Mouse (Mus musculus) intestine, embryonic 14.5 days (tissue): ENCODE measurements around the gene Nup133. TPM values are rescaled to one million over a fixed set of nuclear protein-coding genes. Genes with fewer than 3 reads are reported as not detected.
A peak's percentile ranks its signal among the peaks of the same experiment; 100 is the strongest.
"Not testable (repeated sequence)": the region's sequence is repeated elsewhere in the genome, so short reads cannot be mapped to it uniquely, and the experiment has no call there.

Source experiments
- ATAC-seq: fragments of 200-750 bp; cut with Nextera tagmentation; replicated peaks from 2 replicates; pipeline ENCODE4 v1.8.0; 2017; ENCODE audit warnings: low read depth, moderate number of reproducible peaks, moderate TSS enrichment, moderate library complexity; ENCODE audit not compliant: low FRiP score, low TSS enrichment
- DNase-seq: peaks from one replicate; pipeline ENCODE4 v3.0.0-alpha.2; 2018; ENCODE audit warnings: low spot score
- H3K27ac ChIP-seq: fragments of 300-500 bp; sonication (generic); 2 replicates; pipeline ENCODE4 v1.5.1; 2014; ENCODE audit warnings: low read depth, mild to moderate bottlenecking, control low read depth
- H3K27me3 ChIP-seq: fragments of 300-500 bp; sonication (generic); replicated peaks from 2 replicates; pipeline ENCODE4 v1.6.1; 2014; ENCODE audit warnings: low read length, control low read depth; ENCODE audit not compliant: control insufficient read depth, insufficient read depth
- H3K36me3 ChIP-seq: fragments of 300-500 bp; sonication (generic); 2 replicates; pipeline ENCODE4 v1.6.1; 2014; ENCODE audit warnings: low read length, control low read depth; ENCODE audit not compliant: control insufficient read depth, insufficient read depth
- H3K4me1 ChIP-seq: fragments of 300-500 bp; sonication (generic); replicated peaks from 2 replicates; pipeline ENCODE4 v1.6.1; 2014; ENCODE audit warnings: low read length, control low read depth, mixed read lengths; ENCODE audit not compliant: control insufficient read depth, insufficient read depth
- H3K4me2 ChIP-seq: fragments of 300-500 bp; sonication (generic); 2 replicates; pipeline ENCODE4 v1.6.1; 2014; ENCODE audit warnings: low read length
- H3K4me3 ChIP-seq: fragments of 300-500 bp; sonication (generic); 2 replicates; pipeline ENCODE4 v1.5.1; 2014; ENCODE audit warnings: low read depth, low read length, control low read depth, mixed read lengths
- H3K9ac ChIP-seq: fragments of 300-500 bp; sonication (generic); 2 replicates; pipeline ENCODE4 v1.6.1; 2014; ENCODE audit warnings: mild to moderate bottlenecking, low read length
- H3K9me3 ChIP-seq: fragments of 300-500 bp; sonication (generic); 2 replicates; pipeline ENCODE4 v1.6.1; 2016; ENCODE audit warnings: low read length, control low read depth; ENCODE audit not compliant: control insufficient read depth
- WGBS: fragments of 180-500 bp; shearing (Covaris S2); extraction: QIAGEN DNeasy Blood & Tissue Kit; methylation state at CpG from one replicate; pipeline ENCODE4 v1.1.7; 2014; 5-methylcytosine and 5-hydroxymethylcytosine counted together
- polyA plus RNA-seq: library from polyadenylated mRNA; unstranded; fragments of >200 nt; fragmentation: Nextera tagmentation; extraction: Ambion mirVana; gene quantifications from 2 replicates; pipeline ENCODE4 v1.2.1, GENCODE M21; 2014

The Nup133 gene
- polyA plus RNA-seq, 1 experiment from 2014 or later: 44.3 TPM

GRCm38 (mm10) chr8:123960556-123960955 is 11.5 kb upstream of the Nup133 start:
- not testable (repeated sequence) for H3K27ac ChIP-seq, H3K4me2 ChIP-seq, H3K9me3 ChIP-seq, ATAC-seq, DNase-seq, H3K4me1 ChIP-seq, H3K9ac ChIP-seq, H3K4me3 ChIP-seq, H3K27me3 ChIP-seq
- H3K36me3 ChIP-seq: peaks cover 60% of the 10 kb centered on the region
- 79% methylated on average over 5 of the region's 5 CpGs for WGBS

GRCm38 (mm10) chr8:123960056-123960455 is 11.0 kb upstream of the Nup133 start:
- H3K9ac ChIP-seq: no peak overlapping the region
- H3K27me3 ChIP-seq: no peaks in the 10 kb centered on the region
- H3K9me3 ChIP-seq: no peaks in the 10 kb centered on the region
- ATAC-seq (no peak), DNase-seq (no peak)
- H3K27ac ChIP-seq: no peak overlapping the region
- peaks cover 62% of the 10 kb centered on the region for H3K36me3 ChIP-seq
- WGBS: 82% methylated on average over 9 of the region's 9 CpGs
- no peak overlapping the region for H3K4me3 ChIP-seq
- H3K4me1 ChIP-seq: no peaks in the 10 kb centered on the region
- H3K4me2 ChIP-seq: no peak overlapping the region

GRCm38 (mm10) chr8:123959473-123959872 is 10.4 kb upstream of the Nup133 start:
- Histone ChIP-seq H3K27ac (no peak overlapping the region), H3K4me1 (no peaks in the 10 kb centered on the region), H3K9ac (no peak overlapping the region), H3K4me2 (no peak overlapping the region), H3K27me3 (no peaks in the 10 kb centered on the region), H3K4me3 (no peak overlapping the region), H3K36me3 (peaks cover 62% of the 10 kb centered on the region), H3K9me3 (no peaks in the 10 kb centered on the region)
- ATAC-seq (no peak), DNase-seq (no peak)
- 93% methylated on average over 6 of the region's 6 CpGs for WGBS

- Histone ChIP-seq H3K4me1 (no peaks in the 10 kb centered on the region), H3K9ac (no peak overlapping the region), H3K27ac (no peak overlapping the region), H3K9me3 (no peaks in the 10 kb centered on the region), H3K4me2 (no peak overlapping the region), H3K36me3 (peaks cover 61% of the 10 kb centered on the region), H3K27me3 (no peaks in the 10 kb centered on the region), H3K4me3 (no peak overlapping the region)
- DNase-seq: no peak
- ATAC-seq: no peak
- 74% methylated on average over 17 of the region's 17 CpGs for WGBS
Measured at GRCm38 (mm10) chr8:123958130-123958529, 9.1 kb upstream of the Nup133 start.

GRCm38 (mm10) chr8:123954246-123954645 is 5.2 kb upstream of the Nup133 start:
- H3K4me3 ChIP-seq: no peak overlapping the region
- H3K27me3 ChIP-seq: no peaks in the 10 kb centered on the region
- DNase-seq: no peak
- H3K9ac ChIP-seq: no peak overlapping the region
- no peak overlapping the region for H3K4me2 ChIP-seq
- H3K9me3 ChIP-seq: no peaks in the 10 kb centered on the region
- peaks cover 49% of the 10 kb centered on the region for H3K36me3 ChIP-seq
- ATAC-seq: no peak
- no peak overlapping the region for H3K27ac ChIP-seq
- no peaks in the 10 kb centered on the region for H3K4me1 ChIP-seq
- WGBS: 92% methylated on average over 8 of the region's 8 CpGs

- H3K4me2 ChIP-seq: no peak overlapping the region
- H3K9me3 ChIP-seq: no peaks in the 10 kb centered on the region
- ATAC-seq: no peak
- H3K27me3 ChIP-seq: no peaks in the 10 kb centered on the region
- no peak overlapping the region for H3K4me3 ChIP-seq
- peaks cover 45% of the 10 kb centered on the region for H3K36me3 ChIP-seq
- no peaks in the 10 kb centered on the region for H3K4me1 ChIP-seq
- 85% methylated on average over 8 of the region's 8 CpGs for WGBS
- DNase-seq: no peak
- H3K9ac ChIP-seq: no peak overlapping the region
- H3K27ac ChIP-seq: no peak overlapping the region
Measured at GRCm38 (mm10) chr8:123953686-123954085, 4.6 kb upstream of the Nup133 start.

- peak overlapping the region; percentile 99 for H3K4me2 ChIP-seq
- no peak for ATAC-seq
- DNase-seq: peak; percentile 81
- H3K9ac ChIP-seq: peak overlapping the region; percentile 70
- 35% methylated on average over 10 of the region's 10 CpGs for WGBS
- no peaks in the 10 kb centered on the region for H3K27me3 ChIP-seq
- peaks cover 6% of the 10 kb centered on the region; the same call in 1 of the 2 replicates for H3K4me1 ChIP-seq
- peak overlapping the region; percentile 73 for H3K27ac ChIP-seq
- no peaks in the 10 kb centered on the region for H3K9me3 ChIP-seq
- peak overlapping the region; percentile 97 for H3K4me3 ChIP-seq
- peaks cover 31% of the 10 kb centered on the region for H3K36me3 ChIP-seq
Measured at GRCm38 (mm10) chr8:123950077-123950802, 1.2 kb upstream of the Nup133 start.

- H3K9ac ChIP-seq: peak overlapping the region; percentile 70
- H3K27ac ChIP-seq: peak overlapping the region; percentile 73
- under 1% methylated on average over 10 of the region's 10 CpGs for WGBS
- H3K4me1 ChIP-seq: peaks cover 6% of the 10 kb centered on the region; the same call in 1 of the 2 replicates
- no peak for DNase-seq
- H3K9me3 ChIP-seq: no peaks in the 10 kb centered on the region
- H3K27me3 ChIP-seq: no peaks in the 10 kb centered on the region
- H3K4me3 ChIP-seq: peak overlapping the region; percentile 97
- peak overlapping the region; percentile 99 for H3K4me2 ChIP-seq
- no peak; the same call in 1 of the 2 replicates for ATAC-seq
- peaks cover 34% of the 10 kb centered on the region for H3K36me3 ChIP-seq
Measured at GRCm38 (mm10) chr8:123949686-123949986, 571 bp upstream of the Nup133 start.

GRCm38 (mm10) chr8:123929026-123929425 is 20.0 kb downstream of the Nup133 start:
- ATAC-seq: no peak
- 89% methylated on average over 7 of the region's 7 CpGs for WGBS
- Histone ChIP-seq H3K27me3 (no peaks in the 10 kb centered on the region), H3K4me1 (no peaks in the 10 kb centered on the region), H3K36me3 (peaks cover 86% of the 10 kb centered on the region), H3K9ac (no peak overlapping the region), H3K4me3 (no peak overlapping the region), H3K27ac (no peak overlapping the region), H3K9me3 (no peaks in the 10 kb centered on the region), H3K4me2 (no peak overlapping the region)
- DNase-seq: no peak
